Comparison of ENCODE assay signal across 18 mouse cellular contexts in genomic region chr16:24225090-24225489, GRCm38 (mm10).
"Had no signal": no experiment of that assay in that cellular context is flagged by ENCODE, and none has a peak within 500 bp of the region (broad histone marks: within the 10 kb centered on the region; RNA-seq: fewer than 3 reads in every experiment).

No protein-coding gene starts in this region.

- DNase-seq: lung, embryonic 14.5 days; lung, postnatal 10 days; lung, postnatal 4 days; midbrain, embryonic 14.5 days; retina, postnatal 1 day; right cerebral cortex, adult 18-20 months; right cerebral cortex, postnatal 25 days; right cerebral cortex, postnatal 4 days; spleen, adult 18-20 months; thymus, adult 18-20 months; thymus, postnatal 14 days; thymus, postnatal 36 days had no signal

- H3K4me3 ChIP-seq: midbrain, embryonic 10.5 days; midbrain, embryonic 12.5 days; myocyte; neural tube, embryonic 13.5 days; neural tube, embryonic 15.5 days had no signal

- H3K9me3 ChIP-seq: midbrain, embryonic 10.5 days; midbrain, embryonic 12.5 days; neural tube, embryonic 13.5 days; neural tube, embryonic 15.5 days had no signal

- H3K9ac ChIP-seq: lung, embryonic 14.5 days; midbrain, embryonic 12.5 days; neural tube, embryonic 13.5 days; neural tube, embryonic 15.5 days had no signal

- H3K4me2 ChIP-seq: lung, embryonic 14.5 days; midbrain, embryonic 12.5 days; neural tube, embryonic 13.5 days; neural tube, embryonic 15.5 days had no signal

- H3K4me1 ChIP-seq: midbrain, embryonic 10.5 days; midbrain, embryonic 12.5 days had no signal

- H3K27ac ChIP-seq: midbrain, embryonic 10.5 days; midbrain, embryonic 12.5 days; neural tube, embryonic 13.5 days; neural tube, embryonic 15.5 days had no signal

- H3K27me3 ChIP-seq: midbrain, embryonic 12.5 days; neural tube, embryonic 13.5 days; neural tube, embryonic 15.5 days had no signal

- ATAC-seq: midbrain, embryonic 16.5 days had no signal

- H3K36me3 ChIP-seq: midbrain, embryonic 10.5 days; midbrain, embryonic 12.5 days; neural tube, embryonic 13.5 days; neural tube, embryonic 15.5 days had no signal
